Mouse (Mus musculus): ENCODE measurements at regions not wholly inside any gene's neighbourhood (a gene's known extent, or its start where the extent isn't known, plus 50 kb on each side); places are given as distances from the start of the nearest gene placed in this dataset.

DNA sequence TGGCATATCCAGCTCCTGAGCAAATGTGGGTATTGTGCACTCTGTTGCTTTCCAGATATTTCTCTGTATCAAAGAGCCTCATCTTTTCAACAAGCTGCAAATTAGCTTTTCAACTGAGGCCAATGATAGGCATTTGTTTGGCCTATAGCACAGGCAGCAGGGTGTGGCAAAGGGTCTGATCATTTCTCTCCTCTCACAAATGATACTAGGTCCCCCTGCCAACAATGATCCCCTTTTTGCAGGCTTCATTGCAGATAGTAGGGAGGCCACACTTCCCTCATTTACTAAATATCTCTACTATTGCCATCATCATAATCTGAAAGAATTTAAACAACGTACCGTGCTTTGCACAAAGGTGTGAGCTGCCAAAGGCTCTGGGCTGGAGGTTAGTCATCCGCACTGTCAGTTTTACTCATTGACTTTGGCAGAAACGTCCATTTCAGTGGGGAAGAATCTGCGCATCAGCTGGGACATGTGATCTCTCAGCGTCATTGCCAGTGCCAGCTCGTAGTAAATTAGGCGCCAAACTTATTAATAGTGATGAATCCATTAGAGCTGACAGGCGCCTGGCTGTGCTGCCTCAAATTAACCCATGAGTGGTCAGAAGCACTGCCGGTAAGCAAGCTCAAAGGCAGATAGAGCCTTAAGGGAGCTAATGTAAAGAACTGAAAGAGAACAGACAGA, 147.4 kb upstream of the Foxq1 start:
- peak; percentile 82 for ATAC-seq (ENCODE audit: low FRiP score)
- 52% methylated on average over 10 of the region's 10 CpGs for WGBS
- no peak overlapping the region for H3K9ac ChIP-seq (ENCODE audit: low read depth, low read length)

DNA sequence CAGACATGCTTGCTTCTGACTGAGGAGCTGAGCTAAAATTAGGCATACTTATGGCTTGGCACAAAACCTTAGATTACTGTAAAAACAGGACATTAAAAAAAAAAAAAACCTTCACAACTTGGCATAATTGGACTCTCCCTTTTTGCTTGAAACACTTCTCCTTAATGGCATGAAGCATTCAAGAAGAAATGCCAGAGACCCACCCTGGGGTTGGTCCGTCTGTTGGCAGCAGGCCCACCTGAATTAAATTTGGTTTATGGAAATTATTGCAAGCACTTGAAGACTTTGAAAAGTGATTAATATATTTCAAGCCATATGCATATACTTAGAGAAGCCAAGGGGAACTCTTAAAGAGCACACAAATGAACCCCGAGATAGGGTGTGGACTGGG, 146.8 kb upstream of the Foxq1 start:
- 83% methylated on average over 2 of the region's 2 CpGs for WGBS
- H3K36me3 ChIP-seq (ENCODE audit: control insufficient read depth, insufficient read depth, low read length), result no peaks in the 10 kb centered on the region

More for the DNA sequence above, 147.4 kb upstream of the Foxq1 start:
- no peaks in the 10 kb centered on the region for H3K4me1 ChIP-seq (replicated peaks; ENCODE audit: control insufficient read depth, insufficient read depth, low read length)
- H3K4me3 ChIP-seq (ENCODE audit: low read depth, low read length), result no peak overlapping the region
- no peaks in the 10 kb centered on the region for H3K27me3 ChIP-seq (ENCODE audit: control insufficient read depth, insufficient read depth, low read length)
- no peak overlapping the region for H3K27ac ChIP-seq (ENCODE audit: low read depth, low read length)
- no peak for DNase-seq (ENCODE audit: low spot score)
- no peaks in the 10 kb centered on the region for H3K36me3 ChIP-seq (ENCODE audit: control insufficient read depth, insufficient read depth, low read length)
- no peaks in the 10 kb centered on the region for H3K9me3 ChIP-seq (ENCODE audit: control insufficient read depth, low read length)
- no peak overlapping the region for H3K4me2 ChIP-seq (replicated peaks; ENCODE audit: low read depth, low read length)

DNA sequence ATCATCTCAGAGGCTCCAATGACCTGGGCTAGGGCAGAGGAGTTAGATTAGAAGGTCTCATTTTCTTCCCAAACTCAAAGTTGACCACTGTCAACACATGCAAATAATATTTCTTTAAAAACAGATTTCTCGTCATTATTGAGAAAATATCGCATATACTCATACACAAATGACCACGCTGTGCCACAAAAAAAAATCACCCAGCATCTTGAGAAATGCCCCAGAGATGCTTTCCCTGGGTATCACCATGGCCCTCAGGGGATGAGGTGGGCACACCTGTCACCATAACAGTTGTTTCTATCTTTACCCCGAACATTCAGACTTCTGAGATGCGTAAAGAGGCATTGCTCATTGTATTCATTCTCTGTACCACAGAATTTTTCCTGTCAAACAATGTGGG, 134.4 kb upstream of the Foxq1 start:
- ATAC-seq (ENCODE audit: low FRiP score), result no peak
- WGBS, result 92% methylated on average over 5 of the region's 5 CpGs
- H3K4me2 ChIP-seq (replicated peaks; ENCODE audit: low read depth, low read length), result no peak overlapping the region
- no peak for DNase-seq (ENCODE audit: low spot score)
- H3K27me3 ChIP-seq (ENCODE audit: control insufficient read depth, insufficient read depth, low read length), result no peaks in the 10 kb centered on the region
- H3K27ac ChIP-seq (ENCODE audit: low read depth, low read length), result no peak overlapping the region
- no peaks in the 10 kb centered on the region for H3K36me3 ChIP-seq (ENCODE audit: control insufficient read depth, insufficient read depth, low read length)
- H3K4me1 ChIP-seq (replicated peaks; ENCODE audit: control insufficient read depth, insufficient read depth, low read length), result no peaks in the 10 kb centered on the region; the same call in 1 of the 2 replicates
- no peak overlapping the region for H3K9ac ChIP-seq (ENCODE audit: low read depth, low read length)
- no peak overlapping the region for H3K4me3 ChIP-seq (ENCODE audit: low read depth, low read length)
- no peaks in the 10 kb centered on the region for H3K9me3 ChIP-seq (ENCODE audit: control insufficient read depth, low read length)

More for the DNA sequence above, 146.8 kb upstream of the Foxq1 start:
- DNase-seq (ENCODE audit: low spot score) (no peak), ATAC-seq (ENCODE audit: low FRiP score) (no peak)
- no peaks in the 10 kb centered on the region for H3K9me3 ChIP-seq (ENCODE audit: control insufficient read depth, low read length)
- no peak overlapping the region for H3K4me3 ChIP-seq (ENCODE audit: low read depth, low read length)
- H3K9ac ChIP-seq (ENCODE audit: low read depth, low read length), result no peak overlapping the region
- no peak overlapping the region for H3K4me2 ChIP-seq (replicated peaks; ENCODE audit: low read depth, low read length)
- no peaks in the 10 kb centered on the region for H3K27me3 ChIP-seq (ENCODE audit: control insufficient read depth, insufficient read depth, low read length)
- H3K27ac ChIP-seq (ENCODE audit: low read depth, low read length), result no peak overlapping the region
- no peaks in the 10 kb centered on the region for H3K4me1 ChIP-seq (replicated peaks; ENCODE audit: control insufficient read depth, insufficient read depth, low read length)

DNA sequence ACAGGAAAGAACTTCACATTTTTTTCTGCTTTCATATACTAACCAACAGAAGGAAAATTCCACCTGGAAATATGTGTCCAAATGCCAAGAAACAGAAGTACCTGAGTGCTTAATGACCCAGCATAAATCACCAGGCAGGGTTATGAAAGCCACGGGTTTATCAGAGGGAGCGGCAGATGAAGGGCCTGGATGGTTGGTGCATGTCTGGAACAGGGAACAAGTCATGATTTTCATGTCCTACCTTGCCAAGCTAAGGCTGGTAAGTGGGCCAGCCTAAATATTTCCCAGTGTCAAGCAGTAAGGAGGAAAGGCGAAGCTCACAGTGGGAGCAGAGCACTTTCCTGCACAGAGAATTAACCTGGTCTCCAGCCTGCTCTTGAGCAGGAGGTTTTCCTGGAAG, 132.3 kb upstream of the Foxq1 start:
- no peaks in the 10 kb centered on the region for H3K27me3 ChIP-seq (ENCODE audit: control insufficient read depth, insufficient read depth, low read length)
- no peak overlapping the region for H3K27ac ChIP-seq (ENCODE audit: low read depth, low read length)
- 87% methylated on average over 3 of the region's 3 CpGs for whole genome bisulfite sequencing
- H3K9me3 ChIP-seq (ENCODE audit: control insufficient read depth, low read length), result no peaks in the 10 kb centered on the region
- H3K4me1 ChIP-seq (replicated peaks; ENCODE audit: control insufficient read depth, insufficient read depth, low read length), result no peaks in the 10 kb centered on the region; the same call in 1 of the 2 replicates
- H3K4me3 ChIP-seq (ENCODE audit: low read depth, low read length), result no peak overlapping the region
- ATAC-seq (ENCODE audit: low FRiP score) (no peak), DNase-seq (ENCODE audit: low spot score) (no peak)
- H3K9ac ChIP-seq (ENCODE audit: low read depth, low read length), result no peak overlapping the region
- H3K36me3 ChIP-seq (ENCODE audit: control insufficient read depth, insufficient read depth, low read length), result no peaks in the 10 kb centered on the region
- no peak overlapping the region for H3K4me2 ChIP-seq (replicated peaks; ENCODE audit: low read depth, low read length)

DNA sequence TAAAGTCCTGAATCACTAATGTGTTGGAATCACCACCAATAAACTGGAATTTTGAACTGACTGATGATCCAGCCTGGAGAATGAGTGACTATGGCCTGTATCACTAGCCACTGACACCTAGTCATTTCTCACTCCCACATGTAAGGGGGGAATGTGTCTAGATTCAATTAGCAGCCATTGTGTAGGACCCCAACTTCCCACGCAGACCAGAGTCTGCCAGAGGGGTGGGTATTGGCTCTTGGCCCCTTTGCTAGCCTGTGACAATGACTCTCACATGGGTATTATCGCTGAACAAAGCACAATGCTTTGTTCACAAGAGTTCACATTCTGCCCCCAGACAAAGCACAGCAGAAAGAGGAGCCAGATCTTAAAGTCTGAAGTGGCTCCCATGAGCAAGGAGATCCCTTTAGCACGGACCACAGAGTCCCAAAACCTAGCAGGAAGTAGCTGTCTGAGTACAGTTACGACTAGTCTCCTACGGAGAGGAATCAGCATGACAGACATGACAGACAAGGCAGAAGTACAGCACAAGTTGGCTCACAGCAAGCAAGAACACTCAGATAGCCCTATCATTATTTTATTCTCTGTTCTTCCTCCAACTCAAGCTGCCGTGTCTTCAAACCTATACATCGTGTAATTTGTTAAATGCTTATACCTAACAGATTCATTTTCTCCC, 130.0 kb upstream of the Foxq1 start:
- no peak overlapping the region for H3K4me2 ChIP-seq (replicated peaks; ENCODE audit: low read depth, low read length)
- peak; percentile 53; the same call in 1 of the 2 replicates for ATAC-seq (ENCODE audit: low FRiP score)
- H3K9me3 ChIP-seq (ENCODE audit: control insufficient read depth, low read length), result no peaks in the 10 kb centered on the region
- WGBS, result 44% methylated on average over 7 of the region's 7 CpGs
- no peaks in the 10 kb centered on the region; the same call in 1 of the 2 replicates for H3K4me1 ChIP-seq (replicated peaks; ENCODE audit: control insufficient read depth, insufficient read depth, low read length)
- DNase-seq (ENCODE audit: low spot score), result peak; percentile 17
- H3K27ac ChIP-seq (ENCODE audit: low read depth, low read length), result no peak overlapping the region
- H3K36me3 ChIP-seq (ENCODE audit: control insufficient read depth, insufficient read depth, low read length), result no peaks in the 10 kb centered on the region
- H3K4me3 ChIP-seq (ENCODE audit: low read depth, low read length), result no peak overlapping the region
- no peak overlapping the region for H3K9ac ChIP-seq (ENCODE audit: low read depth, low read length)
- H3K27me3 ChIP-seq (ENCODE audit: control insufficient read depth, insufficient read depth, low read length), result no peaks in the 10 kb centered on the region

DNA sequence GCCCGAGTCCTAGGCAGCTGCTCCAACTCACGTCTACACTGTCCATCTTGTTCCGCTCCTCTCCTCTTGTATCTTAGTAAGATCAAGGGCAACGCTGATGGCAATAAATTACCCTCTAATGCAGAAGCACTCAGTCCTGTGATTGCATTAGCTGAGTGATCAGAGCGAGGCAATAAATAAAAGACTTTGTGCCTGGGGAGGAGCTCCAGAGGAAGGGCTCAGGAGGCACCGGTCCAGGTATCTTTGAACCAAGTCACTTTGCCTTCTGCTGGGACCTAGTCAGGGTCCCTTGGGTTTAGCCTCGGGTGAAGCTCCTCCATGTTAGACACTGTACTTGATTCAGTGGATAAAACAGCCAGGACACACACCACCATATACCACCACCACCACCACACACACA, 119.5 kb upstream of the Foxq1 start:
- Histone ChIP-seq H3K27me3 (ENCODE audit: control insufficient read depth, insufficient read depth, low read length) (no peaks in the 10 kb centered on the region), H3K4me3 (ENCODE audit: low read depth, low read length) (no peak overlapping the region), H3K9me3 (ENCODE audit: control insufficient read depth, low read length) (no peaks in the 10 kb centered on the region), H3K4me1 (replicated peaks; ENCODE audit: control insufficient read depth, insufficient read depth, low read length) (no peaks in the 10 kb centered on the region), H3K36me3 (ENCODE audit: control insufficient read depth, insufficient read depth, low read length) (no peaks in the 10 kb centered on the region), H3K4me2 (replicated peaks; ENCODE audit: low read depth, low read length) (no peak overlapping the region), H3K9ac (ENCODE audit: low read depth, low read length) (no peak overlapping the region), H3K27ac (ENCODE audit: low read depth, low read length) (no peak overlapping the region)
- DNase-seq (ENCODE audit: low spot score), result no peak
- WGBS, result 91% methylated on average over 7 of the region's 7 CpGs
- no peak for ATAC-seq (ENCODE audit: low FRiP score)

DNA sequence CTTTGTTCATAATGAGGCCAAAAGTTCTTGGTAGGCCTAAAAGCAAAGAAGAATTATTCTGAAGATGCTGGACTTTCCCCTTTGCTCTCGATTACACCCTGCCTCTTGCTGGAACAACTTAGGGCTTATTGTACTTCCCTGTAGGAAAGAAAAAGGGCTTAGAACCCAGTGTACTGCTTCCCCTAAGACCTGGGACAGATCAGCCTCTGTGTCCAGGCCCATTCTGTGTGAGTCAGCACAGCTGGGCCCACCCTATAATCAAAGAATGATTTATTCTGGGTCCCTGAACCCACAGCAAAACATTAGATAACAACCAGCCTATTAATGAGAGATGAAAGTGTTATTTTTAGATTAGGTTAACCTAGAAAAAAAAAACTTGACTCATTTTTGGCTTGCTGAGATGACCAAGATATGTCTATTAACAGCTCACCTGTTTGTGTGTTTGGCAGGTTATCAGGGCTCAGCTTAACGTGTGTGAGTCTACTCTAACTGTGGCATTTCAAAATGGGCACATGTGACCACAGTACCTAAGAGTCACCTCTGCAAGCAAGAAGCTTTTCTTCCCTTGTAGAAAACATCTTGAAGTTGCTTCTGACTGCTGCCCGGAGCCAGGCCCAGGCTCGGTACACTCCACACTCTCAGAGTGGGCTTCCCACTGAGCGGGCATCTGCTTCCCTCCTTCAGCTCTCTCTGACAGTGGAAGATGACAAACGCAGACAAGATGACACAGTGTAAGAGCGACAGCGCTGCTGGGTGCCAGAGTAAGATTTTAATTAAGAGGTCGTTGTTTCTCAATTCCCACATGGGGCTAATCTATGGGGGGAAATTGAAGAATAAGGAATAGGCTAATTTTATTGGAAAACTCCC, 115.9 kb upstream of the Foxq1 start:
- no peaks in the 10 kb centered on the region for H3K4me1 ChIP-seq (replicated peaks; ENCODE audit: control insufficient read depth, insufficient read depth, low read length)
- H3K36me3 ChIP-seq (ENCODE audit: control insufficient read depth, insufficient read depth, low read length), result no peaks in the 10 kb centered on the region
- ATAC-seq (ENCODE audit: low FRiP score), result no peak
- H3K4me3 ChIP-seq (ENCODE audit: low read depth, low read length), result no peak overlapping the region
- no peak overlapping the region for H3K4me2 ChIP-seq (replicated peaks; ENCODE audit: low read depth, low read length)
- H3K27me3 ChIP-seq (ENCODE audit: control insufficient read depth, insufficient read depth, low read length), result no peaks in the 10 kb centered on the region
- no peak for DNase-seq (ENCODE audit: low spot score)
- no peak overlapping the region for H3K27ac ChIP-seq (ENCODE audit: low read depth, low read length)
- H3K9ac ChIP-seq (ENCODE audit: low read depth, low read length), result no peak overlapping the region
- no peaks in the 10 kb centered on the region for H3K9me3 ChIP-seq (ENCODE audit: control insufficient read depth, low read length)
- 63% methylated on average over 9 of the region's 9 CpGs for WGBS

DNA sequence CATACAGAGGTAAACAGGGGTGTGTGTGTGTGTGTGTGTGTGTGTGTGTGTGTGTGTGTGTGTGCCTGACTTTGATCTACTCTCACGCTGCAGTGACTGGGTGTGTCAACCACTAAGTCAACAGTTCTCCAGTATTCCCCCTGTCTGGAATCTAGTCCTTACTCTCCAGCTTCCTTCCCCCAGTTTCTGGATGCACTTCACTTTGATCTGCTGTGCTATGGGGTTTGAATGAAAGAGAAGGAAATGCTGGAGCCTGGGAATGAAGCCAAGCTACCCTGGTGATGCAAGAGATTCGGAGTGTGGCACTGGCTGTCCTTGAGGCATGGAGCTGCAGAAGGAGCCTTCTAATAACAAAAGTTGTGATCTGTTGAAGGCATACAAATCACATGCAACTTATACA, 97.1 kb upstream of the Foxq1 start:
- H3K4me2 ChIP-seq (replicated peaks; ENCODE audit: low read depth, low read length), result no peak overlapping the region
- H3K27ac ChIP-seq (ENCODE audit: low read depth, low read length), result no peak overlapping the region
- H3K9me3 ChIP-seq (ENCODE audit: control insufficient read depth, low read length), result no peaks in the 10 kb centered on the region
- 81% methylated on average over 2 of the region's 2 CpGs for WGBS
- H3K4me3 ChIP-seq (ENCODE audit: low read depth, low read length), result no peak overlapping the region
- DNase-seq (ENCODE audit: low spot score), result no peak
- ATAC-seq (ENCODE audit: low FRiP score), result no peak
- H3K27me3 ChIP-seq (ENCODE audit: control insufficient read depth, insufficient read depth, low read length), result no peaks in the 10 kb centered on the region
- no peaks in the 10 kb centered on the region for H3K36me3 ChIP-seq (ENCODE audit: control insufficient read depth, insufficient read depth, low read length)
- H3K4me1 ChIP-seq (replicated peaks; ENCODE audit: control insufficient read depth, insufficient read depth, low read length), result no peaks in the 10 kb centered on the region
- H3K9ac ChIP-seq (ENCODE audit: low read depth, low read length), result no peak overlapping the region
